Mouse (Mus musculus): ENCODE measurements at regions not wholly inside any gene's neighbourhood (a gene's known extent, or its start where the extent isn't known, plus 50 kb on each side); places are given as distances from the start of the nearest gene placed in this dataset.

- DNase-seq (ENCODE audit: low spot score in 2 of 2): no peak
Observed at GRCm38 (mm10) chr13:31166286-31166685, 192.3 kb downstream of the Gm5447 start.

- no peak for DNase-seq (ENCODE audit: low spot score in 2 of 2)
Observed at GRCm38 (mm10) chr13:31168854-31169253, 194.8 kb downstream of the Gm5447 start.

- DNase-seq (ENCODE audit: low spot score in 2 of 2): no peak
Observed at GRCm38 (mm10) chr13:31171751-31172150, 197.7 kb downstream of the Gm5447 start.

- no peak for DNase-seq (ENCODE audit: low spot score in 2 of 2)
Observed at GRCm38 (mm10) chr13:31172580-31172979, 198.6 kb downstream of the Gm5447 start.

- DNase-seq (ENCODE audit: low spot score in 2 of 2): no peak
Observed at GRCm38 (mm10) chr13:31177999-31178783, 204.2 kb downstream of the Gm5447 start.

GRCm38 (mm10) chr13:31178964-31179363 is 205.0 kb downstream of the Gm5447 start:
- no peak for DNase-seq (ENCODE audit: low spot score in 2 of 2)

GRCm38 (mm10) chr13:31179407-31180001 is 205.5 kb downstream of the Gm5447 start:
- peak; percentile 45 to 49 for DNase-seq (ENCODE audit: low spot score in 2 of 2)

GRCm38 (mm10) chr13:31181530-31181929 is 207.5 kb downstream of the Gm5447 start:
- no peak for DNase-seq (ENCODE audit: low spot score in 2 of 2)

- DNase-seq (ENCODE audit: low spot score in 2 of 2): no peak
Observed at GRCm38 (mm10) chr13:31184845-31185834, 211.1 kb downstream of the Gm5447 start.

- DNase-seq (ENCODE audit: low spot score in 2 of 2): no peak
Observed at GRCm38 (mm10) chr13:31186805-31187589, 213.0 kb downstream of the Gm5447 start.

- DNase-seq (ENCODE audit: low spot score in 2 of 2): no peak
Observed at GRCm38 (mm10) chr13:31189116-31189515, 215.1 kb downstream of the Gm5447 start.

GRCm38 (mm10) chr13:31190036-31190435 is 216.0 kb downstream of the Gm5447 start:
- DNase-seq (ENCODE audit: low spot score in 2 of 2): no peak

GRCm38 (mm10) chr13:31191344-31192139 is 217.5 kb downstream of the Gm5447 start:
- no peak for DNase-seq (ENCODE audit: low spot score in 2 of 2)

- no peak for DNase-seq (ENCODE audit: low spot score in 2 of 2)
Observed at GRCm38 (mm10) chr13:31194971-31195370, 221.0 kb downstream of the Gm5447 start.

GRCm38 (mm10) chr13:31196546-31196945 is 222.5 kb downstream of the Gm5447 start:
- DNase-seq (ENCODE audit: low spot score in 2 of 2): no peak

GRCm38 (mm10) chr13:31197593-31197992 is 223.6 kb downstream of the Gm5447 start:
- DNase-seq (ENCODE audit: low spot score in 2 of 2): no peak

- no peak for DNase-seq (ENCODE audit: low spot score in 2 of 2)
Observed at GRCm38 (mm10) chr13:31199384-31199783, 225.4 kb downstream of the Gm5447 start.

- DNase-seq (ENCODE audit: low spot score in 2 of 2): no peak
Observed at GRCm38 (mm10) chr13:31204068-31204467, 230.1 kb downstream of the Gm5447 start.

GRCm38 (mm10) chr13:31206381-31206780 is 232.4 kb downstream of the Gm5447 start:
- DNase-seq (ENCODE audit: low spot score in 2 of 2): no peak

- DNase-seq (ENCODE audit: low spot score in 2 of 2): peak; percentile 11 to 22
Observed at GRCm38 (mm10) chr13:31207709-31208108, 233.7 kb downstream of the Gm5447 start.
